Mouse (Mus musculus) G1E (cell line): Measurements from ENCODE around the gene Ubxn6. TPM values are rescaled to one million over a fixed set of nuclear protein-coding genes. Genes with fewer than 3 reads are reported as not detected.

Experiments used
- ATAC-seq: 2 replicates; pipeline ENCODE4 v1.8.0; 2016; ENCODE audit warnings: mild to moderate bottlenecking; ENCODE audit not compliant: insufficient number of reproducible peaks, poor library complexity, low FRiP score, severe bottlenecking; ENCODE audit errors: extremely low read depth
- DNase-seq: peaks from one replicate; pipeline ENCODE4 v3.0.0; 2012; ENCODE audit warnings: low spot score
- H3K27me3 ChIP-seq: 2 replicates; pipeline ENCODE4 v1.6.1; 2012; ENCODE audit warnings: mild to moderate bottlenecking, low read length, inconsistent platforms; ENCODE audit not compliant: insufficient read depth
- H3K36me3 ChIP-seq: replicated peaks from 2 replicates; pipeline ENCODE3; 2012; ENCODE audit warnings: mild to moderate bottlenecking, inconsistent platforms
- H3K4me1 ChIP-seq: 2 replicates; pipeline ENCODE4 v1.6.1; 2012; ENCODE audit warnings: low read depth, low read length, inconsistent platforms, mixed read lengths; ENCODE audit not compliant: insufficient read depth
- H3K4me3 ChIP-seq: 2 replicates; pipeline ENCODE4 v1.5.1; 2012; ENCODE audit warnings: low read depth, mild to moderate bottlenecking, inconsistent platforms, low read length, moderate library complexity, mixed read lengths
- H3K9me3 ChIP-seq: replicated peaks from 2 replicates; pipeline ENCODE4 v1.6.1; 2012; ENCODE audit warnings: inconsistent platforms
- CTCF ChIP-seq: IDR thresholded peaks from 2 replicates; pipeline ENCODE4 v1.5.1; 2012; ENCODE audit warnings: low read depth, low read length, inconsistent platforms, mixed read lengths
- GATA1 ChIP-seq: IDR thresholded peaks from 2 replicates; pipeline ENCODE4 v1.6.1; 2012; ENCODE audit warnings: borderline replicate concordance, low read length, inconsistent platforms, mixed read lengths
- GATA2 ChIP-seq: IDR thresholded peaks from 2 replicates; pipeline ENCODE4 v1.6.1; 2012; ENCODE audit warnings: low read depth, low read length, inconsistent platforms, borderline replicate concordance
- POLR2AphosphoS5 ChIP-seq: IDR thresholded peaks from 2 replicates; pipeline ENCODE4 v1.6.1; 2012; ENCODE audit warnings: low read depth, low read length, inconsistent platforms; ENCODE audit not compliant: insufficient replicate concordance
- TAL1 ChIP-seq: conservative IDR thresholded peaks from 2 replicates; pipeline ENCODE4 v1.6.1; 2012; ENCODE audit warnings: low read depth, low read length, inconsistent platforms, mixed read lengths
- polyA plus RNA-seq: library from polyadenylated mRNA; stranded (reverse); fragments of >175 nt; gene quantifications from 2 replicates; pipeline ENCODE4 v1.2.3, GENCODE M21; 2012
- total RNA-seq, 2 experiments: library from RNA; stranded (forward) in 1 of 2; stranded (reverse) in 1 of 2; fragments of 200-1000 nt in 1 of 2; fragments of >200 nt in 1 of 2; fragmentation: Nextera tagmentation in 1 of 2; gene quantifications; 2 replicates each; pipeline ENCODE4 v1.2.3; 2014 to 2017

The Ubxn6 gene
- total and polyA plus RNA-seq, 3 experiments, result 9.0 to 21.4 (median 19.1) TPM

- Histone ChIP-seq H3K36me3 (peaks cover 96% of the 10 kb centered on the region), H3K4me3 (peak overlapping the region; percentile 10; the same call in 1 of the 2 replicates), H3K4me1 (peaks cover 75% of the 10 kb centered on the region), H3K9me3 (no peaks in the 10 kb centered on the region), H3K27me3 (no peaks in the 10 kb centered on the region)
- ATAC-seq, result no peak
- no peak for TF ChIP-seq POLR2AphosphoS5
- TF ChIP-seq GATA2, result no peak
- no peak for TF ChIP-seq CTCF
- no peak for TF ChIP-seq GATA1
- TF ChIP-seq TAL1, result no peak
- DNase-seq, result no peak
These were observed 44.5 kb downstream of the Ubxn6 start for GRCm38 (mm10) chr17:56030238-56030870.

- Histone ChIP-seq H3K36me3 (peaks cover 96% of the 10 kb centered on the region), H3K4me1 (peaks cover 75% of the 10 kb centered on the region), H3K9me3 (no peaks in the 10 kb centered on the region), H3K4me3 (no peak overlapping the region), H3K27me3 (no peaks in the 10 kb centered on the region)
- DNase-seq (no peak), ATAC-seq (no peak)
- TF ChIP-seq CTCF, result no peak
- no peak for TF ChIP-seq POLR2AphosphoS5
- TF ChIP-seq GATA1, result no peak
- TF ChIP-seq GATA2, result no peak
- no peak for TF ChIP-seq TAL1
These were observed 46.9 kb downstream of the Ubxn6 start for GRCm38 (mm10) chr17:56027801-56028441.

- DNase-seq (no peak), ATAC-seq (no peak)
- Histone ChIP-seq H3K9me3 (no peaks in the 10 kb centered on the region), H3K4me1 (peaks cover 71% of the 10 kb centered on the region), H3K36me3 (peaks cover 97% of the 10 kb centered on the region), H3K27me3 (no peaks in the 10 kb centered on the region), H3K4me3 (no peak overlapping the region)
- TF ChIP-seq TAL1 (no peak), GATA2 (no peak), POLR2AphosphoS5 (no peak), GATA1 (no peak), CTCF (no peak)
These were observed 47.9 kb downstream of the Ubxn6 start for GRCm38 (mm10) chr17:56026881-56027280.

GRCm38 (mm10) chr17:56026303-56026702 lies 48.5 kb downstream of the Ubxn6 start:
- H3K4me1 ChIP-seq, result peaks cover 72% of the 10 kb centered on the region
- H3K4me3 ChIP-seq, result no peak overlapping the region
- DNase-seq (no peak), ATAC-seq (no peak)
- no peaks in the 10 kb centered on the region for H3K27me3 ChIP-seq
- H3K36me3 ChIP-seq, result peaks cover 98% of the 10 kb centered on the region
- no peak for TF ChIP-seq GATA1
- TF ChIP-seq GATA2, result no peak
- no peak for TF ChIP-seq POLR2AphosphoS5
- no peak for TF ChIP-seq CTCF
- TF ChIP-seq TAL1, result no peak
- no peaks in the 10 kb centered on the region for H3K9me3 ChIP-seq

GRCm38 (mm10) chr17:56024931-56025330 lies 49.9 kb downstream of the Ubxn6 start:
- Histone ChIP-seq H3K4me3 (no peak overlapping the region), H3K4me1 (peaks cover 69% of the 10 kb centered on the region), H3K27me3 (no peaks in the 10 kb centered on the region), H3K36me3 (peaks cover 99% of the 10 kb centered on the region), H3K9me3 (no peaks in the 10 kb centered on the region)
- ATAC-seq (no peak), DNase-seq (no peak)
- TF ChIP-seq POLR2AphosphoS5, result no peak
- no peak for TF ChIP-seq CTCF
- TF ChIP-seq GATA2, result no peak
- no peak for TF ChIP-seq TAL1
- no peak for TF ChIP-seq GATA1

GRCm38 (mm10) chr17:56024476-56024875 lies 50.4 kb downstream of the Ubxn6 start:
- TF ChIP-seq GATA2 (no peak), GATA1 (no peak), TAL1 (no peak), POLR2AphosphoS5 (no peak), CTCF (no peak)
- DNase-seq (no peak), ATAC-seq (no peak)
- Histone ChIP-seq H3K9me3 (no peaks in the 10 kb centered on the region), H3K4me1 (peaks cover 69% of the 10 kb centered on the region), H3K27me3 (no peaks in the 10 kb centered on the region), H3K4me3 (no peak overlapping the region), H3K36me3 (peaks cover 99% of the 10 kb centered on the region)
